Mouse (Mus musculus) forebrain, postnatal 0 days (tissue): Measurements from ENCODE around the gene Dnlz. TPM values are rescaled to one million over a fixed set of nuclear protein-coding genes. Genes with fewer than 3 reads are reported as not detected.
A peak's percentile ranks its signal among the peaks of the same experiment; 100 is the strongest.

ENCODE experiments used
- ATAC-seq: fragments of 200-750 bp; cut with Nextera tagmentation; 2 replicates; pipeline ENCODE4 v1.8.0; 2017; ENCODE audit warnings: mild to moderate bottlenecking, moderate library complexity
- DNase-seq: peaks from one replicate; pipeline ENCODE4 v3.0.0-alpha.2; 2015
- H3K27ac ChIP-seq: fragments of 300-500 bp; sonication (generic); 2 replicates; pipeline ENCODE4 v1.5.1; 2014; ENCODE audit warnings: low read depth, mild to moderate bottlenecking, antibody characterized with exemption, low read length, moderate library complexity, mixed read lengths
- H3K27me3 ChIP-seq: fragments of 300-500 bp; sonication (generic); 2 replicates; pipeline ENCODE4 v1.6.1; 2014; ENCODE audit warnings: mild to moderate bottlenecking, low read length, mixed read lengths; ENCODE audit not compliant: insufficient read depth
- H3K36me3 ChIP-seq: fragments of 300-500 bp; sonication (generic); 2 replicates; pipeline ENCODE4 v1.6.1; 2014; ENCODE audit warnings: mild to moderate bottlenecking, moderate library complexity; ENCODE audit not compliant: insufficient read depth
- H3K4me1 ChIP-seq: fragments of 300-500 bp; sonication (generic); 2 replicates; pipeline ENCODE4 v1.6.1; 2014; ENCODE audit warnings: antibody characterized with exemption; ENCODE audit not compliant: insufficient read depth
- H3K4me2 ChIP-seq: fragments of 300-500 bp; sonication (generic); 2 replicates; pipeline ENCODE4 v1.6.1; 2014; ENCODE audit warnings: low read depth, mild to moderate bottlenecking, moderate library complexity
- H3K4me3 ChIP-seq: fragments of 300-500 bp; sonication (generic); 2 replicates; pipeline ENCODE4 v1.5.1; 2014; ENCODE audit warnings: low read depth, low read length, mixed read lengths
- H3K9ac ChIP-seq: fragments of 300-500 bp; sonication (generic); 2 replicates; pipeline ENCODE4 v1.6.1; 2014; ENCODE audit warnings: mild to moderate bottlenecking
- H3K9me3 ChIP-seq: fragments of 300-500 bp; sonication (generic); 2 replicates; pipeline ENCODE4 v1.6.1; 2016; ENCODE audit warnings: low read length
- CTCF ChIP-seq: sonication (generic); IDR thresholded peaks from 2 replicates; pipeline ENCODE4 v1.5.1; 2016; ENCODE audit warnings: antibody characterized with exemption, control low read depth, low read depth
- WGBS: fragments of 180-500 bp; shearing (Covaris S2); extraction: QIAGEN DNeasy Blood & Tissue Kit; methylation state at CpG from one replicate; pipeline ENCODE4 v1.1.7; 2014; 5-methylcytosine and 5-hydroxymethylcytosine counted together
- polyA plus RNA-seq: library from polyadenylated mRNA; unstranded; fragments of >200 nt; fragmentation: Nextera tagmentation; extraction: Ambion mirVana; gene quantifications from 2 replicates; pipeline ENCODE4 v1.2.1, GENCODE M21; 2015
- total RNA-seq: library from RNA; depleted of rRNA; stranded (reverse); fragments of >200 nt; gene quantifications from 2 replicates; pipeline ENCODE4 v1.2.3, GENCODE M21; 2014

The Dnlz gene
- total and polyA plus RNA-seq, 2 experiments from 2014 or later: 28.8 to 32.2 TPM

DNA sequence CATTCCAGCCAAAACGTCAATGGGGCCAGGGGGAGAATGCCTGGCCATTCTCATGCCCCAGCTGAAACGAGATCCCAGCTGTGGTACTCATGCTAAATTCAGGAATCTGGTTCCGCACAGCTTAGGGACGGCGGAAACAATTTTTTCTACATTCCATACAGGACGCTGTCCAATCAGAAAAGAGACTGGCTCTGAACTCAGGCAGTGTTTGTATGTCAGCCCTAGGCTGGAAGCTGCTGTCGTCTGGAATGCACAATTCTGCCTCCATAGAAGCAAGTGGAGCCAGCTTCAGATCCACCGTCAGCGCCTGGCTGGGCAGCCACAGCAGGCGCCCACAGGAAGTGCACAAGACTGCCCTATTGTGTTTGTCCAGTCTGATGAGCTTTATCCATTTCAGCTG, 42.2 kb downstream of the Dnlz start:
- no peak for TF ChIP-seq CTCF
- WGBS: 17% methylated on average over 10 of the region's 10 CpGs

DNA sequence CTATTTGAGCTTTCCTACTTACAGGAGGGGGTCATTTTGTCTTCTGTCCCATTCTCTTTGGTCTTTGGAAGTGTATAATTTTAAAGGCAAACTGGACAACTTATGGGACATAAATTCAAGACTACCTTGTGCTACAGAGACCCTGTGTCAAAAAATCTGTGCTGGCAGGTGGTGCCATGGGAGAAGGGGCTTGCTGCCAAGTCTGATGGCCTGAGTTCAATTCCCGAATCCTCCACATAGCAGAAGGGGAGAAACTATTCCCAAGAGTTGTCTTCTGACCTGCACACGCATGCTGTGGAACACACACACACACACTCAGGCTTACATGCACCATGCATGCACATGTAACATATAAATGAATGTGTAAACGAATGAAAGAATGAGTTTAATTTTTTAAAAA, 45.2 kb downstream of the Dnlz start:
- Histone ChIP-seq H3K27me3 (no peaks in the 10 kb centered on the region), H3K27ac (no peak overlapping the region), H3K36me3 (no peaks in the 10 kb centered on the region), H3K4me3 (no peak overlapping the region), H3K9ac (no peak overlapping the region), H3K9me3 (no peaks in the 10 kb centered on the region), H3K4me2 (no peak overlapping the region), H3K4me1 (no peaks in the 10 kb centered on the region)
- ATAC-seq: no peak
- WGBS: 86% methylated on average over 3 of the region's 3 CpGs
- TF ChIP-seq CTCF: no peak
- no peak for DNase-seq

More for the DNA sequence above, 42.2 kb downstream of the Dnlz start:
- DNase-seq (peak; percentile 41), ATAC-seq (peak; percentile 88)
- no peaks in the 10 kb centered on the region for H3K36me3 ChIP-seq
- H3K27ac ChIP-seq: no peak overlapping the region
- peaks cover 2% of the 10 kb centered on the region; the same call in 1 of the 2 replicates for H3K4me1 ChIP-seq
- no peaks in the 10 kb centered on the region for H3K27me3 ChIP-seq
- H3K4me2 ChIP-seq: no peak overlapping the region
- H3K4me3 ChIP-seq: no peak overlapping the region
- no peak overlapping the region; the same call in 1 of the 2 replicates for H3K9ac ChIP-seq
- H3K9me3 ChIP-seq: no peaks in the 10 kb centered on the region

DNA sequence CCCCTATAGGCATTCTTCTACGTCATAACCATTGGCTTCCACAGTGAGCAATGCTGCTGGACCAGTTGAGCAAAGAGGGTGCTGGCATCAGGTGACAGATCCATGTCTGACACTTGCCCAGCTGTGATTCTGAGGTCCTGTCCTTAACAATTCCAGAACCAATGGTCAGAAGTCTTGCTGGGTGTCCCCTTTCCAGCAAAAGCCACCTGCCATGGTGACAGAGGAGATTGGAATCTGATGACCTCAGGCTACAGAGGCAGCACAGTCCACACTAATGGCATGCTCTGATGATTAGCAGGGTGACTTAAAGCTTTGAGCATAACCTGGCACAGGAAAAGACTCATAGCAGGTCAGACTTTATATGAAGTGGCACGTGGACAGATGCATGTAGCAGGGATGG, 46.4 kb downstream of the Dnlz start:
- Histone ChIP-seq H3K9me3 (no peaks in the 10 kb centered on the region), H3K4me1 (0 out of 2 replicates have a peak, but pooled peaks cover 1% of the 10 kb centered on the region), H3K4me2 (no peak overlapping the region), H3K9ac (no peak overlapping the region), H3K4me3 (no peak overlapping the region), H3K36me3 (no peaks in the 10 kb centered on the region), H3K27me3 (no peaks in the 10 kb centered on the region), H3K27ac (no peak overlapping the region)
- TF ChIP-seq CTCF: no peak
- WGBS: 81% methylated on average over 2 of the region's 2 CpGs
- no peak for ATAC-seq
- no peak for DNase-seq

DNA sequence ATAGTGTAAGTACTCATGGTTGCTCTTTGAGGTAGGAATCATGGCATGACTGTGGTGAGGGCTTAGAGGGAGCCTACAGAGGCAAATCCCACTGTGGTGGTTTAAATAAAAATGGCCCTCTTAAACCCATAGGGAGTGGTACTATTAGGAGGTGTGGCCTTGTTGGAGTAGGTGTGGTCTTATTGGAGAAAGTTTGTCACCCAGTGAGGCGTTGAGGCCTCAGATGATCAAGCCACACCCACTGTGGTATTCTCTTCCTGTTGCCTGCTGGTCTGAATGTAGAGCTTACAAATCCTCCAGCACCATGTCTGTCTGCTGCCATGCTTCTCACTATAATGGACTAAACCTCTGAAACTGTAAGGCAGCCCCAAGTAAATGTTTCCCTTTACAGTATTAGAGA, 47.2 kb downstream of the Dnlz start:
- no peaks in the 10 kb centered on the region for H3K36me3 ChIP-seq
- DNase-seq: no peak
- no peak for TF ChIP-seq CTCF
- ATAC-seq: no peak
- WGBS: 76% methylated on average over 1 of the region's 1 CpGs
- H3K27ac ChIP-seq: no peak overlapping the region
- H3K27me3 ChIP-seq: no peaks in the 10 kb centered on the region
- H3K9me3 ChIP-seq: no peaks in the 10 kb centered on the region
- no peak overlapping the region for H3K4me3 ChIP-seq
- 0 out of 2 replicates have a peak, but pooled peaks cover 8% of the 10 kb centered on the region for H3K4me1 ChIP-seq
- H3K9ac ChIP-seq: no peak overlapping the region
- H3K4me2 ChIP-seq: no peak overlapping the region

DNA sequence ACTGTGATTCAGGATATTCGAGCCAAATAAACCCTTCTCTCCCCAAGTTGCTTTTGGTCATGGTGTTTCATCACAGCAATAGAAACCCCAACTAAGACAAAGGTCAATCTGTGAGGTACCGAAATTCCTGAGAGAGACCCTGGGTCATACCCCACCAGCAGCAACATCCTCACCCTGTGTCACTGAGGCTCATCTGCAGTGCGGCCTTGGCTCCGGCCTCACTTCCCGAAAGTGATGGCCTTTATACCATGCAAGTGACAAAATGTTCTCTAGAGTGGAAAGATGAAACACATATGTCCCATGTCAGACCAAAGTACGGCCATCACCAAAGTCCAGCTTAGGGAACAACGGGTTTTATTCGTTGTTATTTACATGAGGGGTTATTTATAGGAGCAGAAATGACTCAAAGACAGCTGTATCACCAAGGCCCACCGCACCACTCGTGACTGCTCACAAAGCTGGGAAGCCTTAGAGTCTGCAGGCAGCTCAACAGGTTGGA, 49.9 kb downstream of the Dnlz start:
- Histone ChIP-seq H3K9ac (no peak overlapping the region), H3K27ac (no peak overlapping the region), H3K4me3 (no peak overlapping the region), H3K4me2 (no peak overlapping the region), H3K9me3 (no peaks in the 10 kb centered on the region), H3K27me3 (no peaks in the 10 kb centered on the region), H3K4me1 (peaks cover 32% of the 10 kb centered on the region), H3K36me3 (no peaks in the 10 kb centered on the region)
- WGBS: 91% methylated on average over 10 of the region's 10 CpGs
- DNase-seq (no peak), ATAC-seq (no peak)
- no peak for TF ChIP-seq CTCF

DNA sequence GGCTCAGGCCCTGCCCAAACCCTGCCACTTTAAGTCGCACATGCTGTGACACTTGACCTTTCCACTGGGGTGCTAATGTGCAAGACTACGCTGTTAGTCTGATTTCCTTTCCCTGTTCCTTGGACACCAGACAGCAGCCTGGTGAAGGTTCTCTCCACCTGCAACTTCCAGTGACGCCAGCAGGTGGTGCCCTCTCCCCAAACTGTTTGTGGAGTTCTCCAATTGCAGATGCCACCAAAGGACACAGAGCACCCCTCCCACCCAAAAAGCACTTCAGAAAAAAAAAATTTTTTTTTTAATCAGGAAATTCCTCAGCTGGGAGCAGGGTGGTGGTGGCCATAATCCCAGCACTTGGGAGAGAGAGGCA, 51.1 kb downstream of the Dnlz start:
- Histone ChIP-seq H3K9ac (no peak overlapping the region), H3K4me3 (no peak overlapping the region), H3K27ac (0 out of 2 replicates have a peak overlapping the region, but pooled peaks have one; percentile 29), H3K4me1 (peaks cover 33% of the 10 kb centered on the region), H3K9me3 (no peaks in the 10 kb centered on the region), H3K36me3 (no peaks in the 10 kb centered on the region), H3K27me3 (no peaks in the 10 kb centered on the region), H3K4me2 (no peak overlapping the region)
- TF ChIP-seq CTCF: peak; percentile 87
- 4% methylated on average over 3 of the region's 3 CpGs for WGBS
- ATAC-seq (peak; percentile 44; the same call in 1 of the 2 replicates), DNase-seq (peak; percentile 91)

DNA sequence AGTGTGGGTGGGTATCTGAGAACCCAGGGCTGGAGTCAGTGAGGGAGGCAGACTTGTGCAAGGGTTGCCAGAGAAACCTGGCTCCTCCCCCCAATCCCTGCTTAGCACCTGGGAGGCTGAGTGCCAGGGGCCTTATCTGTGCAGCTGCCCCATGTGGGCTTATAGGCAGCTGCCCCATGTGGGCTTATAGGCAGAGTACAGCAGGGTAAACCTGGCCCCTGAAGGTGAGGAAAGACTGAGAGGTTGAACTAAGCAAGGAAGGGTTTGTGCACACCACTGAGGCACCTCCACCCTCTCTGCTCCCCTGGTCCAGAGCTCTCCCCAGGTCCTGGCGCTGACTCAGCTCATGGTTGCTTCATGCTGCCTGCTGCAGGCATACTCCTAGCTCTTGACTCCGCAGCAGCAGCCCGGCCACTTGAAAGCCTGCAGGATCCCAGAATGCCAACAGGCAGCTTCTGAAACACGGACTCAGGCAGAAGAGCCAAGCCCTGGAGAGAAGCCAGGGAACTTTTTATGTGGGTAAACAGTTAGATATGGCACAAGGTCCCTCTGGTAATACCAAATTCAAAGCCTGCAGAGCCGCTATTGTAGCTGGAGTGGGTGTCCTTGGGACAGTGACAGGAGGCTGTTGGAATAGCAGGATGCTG, 51.6 kb downstream of the Dnlz start:
- DNase-seq: no peak
- no peak overlapping the region for H3K9ac ChIP-seq

More for the DNA sequence above, 51.6 kb downstream of the Dnlz start:
- peaks cover 33% of the 10 kb centered on the region for H3K4me1 ChIP-seq
- 21% methylated on average over 5 of the region's 5 CpGs for WGBS
- no peak for TF ChIP-seq CTCF
- H3K9me3 ChIP-seq: no peaks in the 10 kb centered on the region
- no peak overlapping the region for H3K4me2 ChIP-seq
- H3K27me3 ChIP-seq: no peaks in the 10 kb centered on the region
- ATAC-seq: no peak
- H3K36me3 ChIP-seq: no peaks in the 10 kb centered on the region
- H3K4me3 ChIP-seq: no peak overlapping the region
- 0 out of 2 replicates have a peak overlapping the region, but pooled peaks have one; percentile 29 for H3K27ac ChIP-seq
